Mouse (Mus musculus) layer of hippocampus, adult 9-11 months (tissue): ENCODE results near the gene Tcaf2.

ENCODE experiments used
- DNase-seq: peaks from one replicate; pipeline ENCODE4 v3.0.0; 2022

The Tcaf2 gene

GRCm38 (mm10) chr6:42644912-42645549 is at the start of gene Tcaf2:
Gene Tcaf2, minus strand, starts transcription at chr6:42645254.
- DNase-seq = peak; percentile 46

- DNase-seq = peak; percentile 88
These were observed 47.6 kb upstream of the Tcaf2 start for GRCm38 (mm10) chr6:42692517-42693190.

GRCm38 (mm10) chr6:42692154-42692516 is 47.1 kb upstream of the Tcaf2 start:
- DNase-seq = peak; percentile 83

- DNase-seq = no peak
These were observed 44.7 kb upstream of the Tcaf2 start for GRCm38 (mm10) chr6:42689761-42690160.

- no peak for DNase-seq
These were observed 42.9 kb upstream of the Tcaf2 start for GRCm38 (mm10) chr6:42687907-42688306.

GRCm38 (mm10) chr6:42680077-42680476 is 35.0 kb upstream of the Tcaf2 start:
- no peak for DNase-seq

GRCm38 (mm10) chr6:42676011-42676410 is 31.0 kb upstream of the Tcaf2 start:
- no peak for DNase-seq

GRCm38 (mm10) chr6:42671767-42672166 is 26.7 kb upstream of the Tcaf2 start:
- DNase-seq = no peak

GRCm38 (mm10) chr6:42667722-42668121 is 22.7 kb upstream of the Tcaf2 start:
- no peak for DNase-seq

GRCm38 (mm10) chr6:42661739-42662138 is 16.7 kb upstream of the Tcaf2 start:
- no peak for DNase-seq

GRCm38 (mm10) chr6:42634393-42634792 is 10.7 kb downstream of the Tcaf2 start:
- DNase-seq = no peak

GRCm38 (mm10) chr6:42631395-42631794 is 13.7 kb downstream of the Tcaf2 start:
- no peak for DNase-seq

- no peak for DNase-seq
These were observed 28.1 kb downstream of the Tcaf2 start for GRCm38 (mm10) chr6:42616904-42617303.

- DNase-seq = no peak
These were observed 32.8 kb downstream of the Tcaf2 start for GRCm38 (mm10) chr6:42612218-42612617.

- DNase-seq = no peak
These were observed 34.0 kb downstream of the Tcaf2 start for GRCm38 (mm10) chr6:42610954-42611522.

- no peak for DNase-seq
These were observed 47.5 kb downstream of the Tcaf2 start, which contains the start of gene Tcaf3 for GRCm38 (mm10) chr6:42597592-42597991. Gene Tcaf3, minus strand, starts transcription at chr6:42597692.

GRCm38 (mm10) chr6:42593138-42593882 is 51.7 kb downstream of the Tcaf2 start:
- no peak for DNase-seq

- no peak for DNase-seq
These were observed 58.5 kb downstream of the Tcaf2 start for GRCm38 (mm10) chr6:42586569-42586968.

GRCm38 (mm10) chr6:42583488-42583872 is 61.6 kb downstream of the Tcaf2 start:
- peak; percentile 5 for DNase-seq

GRCm38 (mm10) chr6:42582741-42583487 is 62.1 kb downstream of the Tcaf2 start:
- DNase-seq = no peak

GRCm38 (mm10) chr6:42578678-42579077 is 66.4 kb downstream of the Tcaf2 start:
- DNase-seq = no peak

- no peak for DNase-seq
These were observed 67.6 kb downstream of the Tcaf2 start for GRCm38 (mm10) chr6:42577433-42577832.
